Mouse (Mus musculus) liver, adult 2 months (tissue): ENCODE measurements around the gene Nop9. TPM values are rescaled to one million over a fixed set of nuclear protein-coding genes. Genes with fewer than 3 reads are reported as not detected.

ENCODE experiments used
- DNase-seq: peaks from one replicate; pipeline ENCODE4 v3.0.0-alpha.2; 2011; ENCODE audit warnings: low read depth, low spot score; ENCODE audit errors: extremely low read depth
- H3K27ac ChIP-seq: fragments of 200-500 bp; replicated peaks from 2 replicates; pipeline ENCODE4 v1.5.1; 2012; ENCODE audit warnings: low read depth, mild to moderate bottlenecking, control low read depth, inconsistent platforms, low read length; ENCODE audit not compliant: insufficient read depth
- H3K27me3 ChIP-seq: fragments of 200-500 bp; 2 replicates; pipeline ENCODE4 v1.6.1; 2012; ENCODE audit warnings: mild to moderate bottlenecking, moderate library complexity, low read length, inconsistent platforms; ENCODE audit not compliant: control insufficient read depth, insufficient read depth
- H3K36me3 ChIP-seq: fragments of 200-500 bp; 2 replicates; pipeline ENCODE4 v1.6.1; 2012; ENCODE audit warnings: low read length, inconsistent platforms; ENCODE audit not compliant: control insufficient read depth, insufficient read depth
- H3K4me1 ChIP-seq: fragments of 200-500 bp; 2 replicates; pipeline ENCODE4 v1.6.1; 2011; ENCODE audit warnings: low read length; ENCODE audit not compliant: control insufficient read depth, insufficient read depth
- H3K4me3 ChIP-seq: fragments of 200-500 bp; 2 replicates; pipeline ENCODE4 v1.5.1; 2011; ENCODE audit warnings: low read depth, mild to moderate bottlenecking, control low read depth, low read length, moderate library complexity; ENCODE audit not compliant: insufficient read depth
- H3K79me2 ChIP-seq: fragments of 200-500 bp; 2 replicates; pipeline ENCODE4 v1.6.1; 2012; ENCODE audit warnings: inconsistent platforms, mild to moderate bottlenecking, low read length, moderate library complexity; ENCODE audit not compliant: control insufficient read depth, insufficient read depth
- H3K9ac ChIP-seq: fragments of 200-500 bp; 2 replicates; pipeline ENCODE4 v1.6.1; 2012; ENCODE audit warnings: low read depth, mild to moderate bottlenecking, control low read depth, inconsistent platforms, low read length
- CTCF ChIP-seq: fragments of 200-500 bp; IDR thresholded peaks from 2 replicates; pipeline ENCODE4 v1.5.1; 2011; ENCODE audit warnings: low read depth, low read length, control low read depth
- POLR2A ChIP-seq: fragments of 200-500 bp; IDR thresholded peaks from 2 replicates; pipeline ENCODE4 v1.6.1; 2011; ENCODE audit warnings: low read length, control low read depth; ENCODE audit not compliant: insufficient read depth; ENCODE audit errors: extremely low read depth
- WGBS: fragments of 180-500 bp; shearing (Covaris S2); methylation state at CpG from one replicate; pipeline ENCODE4 v1.1.7; 2018; 5-methylcytosine and 5-hydroxymethylcytosine counted together
- polyA plus RNA-seq: library from polyadenylated mRNA; depleted of rRNA; stranded (reverse); fragments of >200 nt; gene quantifications from 2 replicates; pipeline ENCODE4 v1.2.3, GENCODE M21; 2012; rRNA removed
- total RNA-seq: library from RNA; depleted of rRNA; stranded (reverse); fragments of >200 nt; gene quantifications from 2 replicates; pipeline ENCODE4 v1.2.3, GENCODE M21; 2014; rRNA removed

The Nop9 gene
- total and polyA plus RNA-seq, 2 experiments: 13.0 to 15.1 TPM

DNA sequence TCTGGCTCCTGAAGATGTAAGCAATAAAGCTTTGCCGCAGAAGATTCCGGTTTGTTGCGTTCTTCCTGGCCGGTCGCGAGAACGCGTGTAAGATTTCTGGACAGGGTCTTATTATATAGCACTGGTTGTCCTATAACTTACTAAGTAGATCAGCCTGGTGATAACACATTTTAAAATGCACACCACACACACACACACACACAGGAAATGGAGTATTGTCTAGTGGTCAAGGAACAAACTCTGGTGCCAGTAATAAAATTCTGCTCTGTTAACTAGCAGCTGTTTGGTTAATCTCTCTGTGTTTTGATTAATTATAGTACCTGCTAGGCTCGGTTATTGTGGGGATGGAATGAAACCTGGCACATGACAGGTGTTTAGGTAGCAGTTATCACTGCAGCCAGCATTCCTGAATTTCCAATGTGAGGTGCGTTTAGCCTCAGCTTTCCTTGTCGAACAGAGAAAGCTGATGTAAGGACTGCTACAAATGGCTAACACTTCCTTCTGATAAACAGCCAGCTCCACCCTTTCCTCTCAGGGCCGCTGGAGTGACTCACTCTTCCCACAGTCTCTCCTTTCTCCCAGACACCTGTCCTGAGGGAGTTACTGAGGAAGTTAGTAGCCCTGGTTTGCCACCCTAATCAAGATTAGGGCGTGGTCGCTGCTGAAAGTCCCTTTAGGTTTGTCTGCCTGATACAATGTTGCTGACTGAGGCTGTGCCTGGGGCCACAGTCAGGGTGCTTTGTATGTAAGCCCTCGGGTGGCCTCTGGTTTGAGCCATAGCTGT lies 50.1 kb downstream of the Nop9 start:
- no peaks in the 10 kb centered on the region for H3K36me3 ChIP-seq
- H3K27me3 ChIP-seq: no peaks in the 10 kb centered on the region
- no peak for DNase-seq
- no peaks in the 10 kb centered on the region for H3K4me1 ChIP-seq
- no peak overlapping the region for H3K27ac ChIP-seq
- no peak overlapping the region for H3K9ac ChIP-seq
- H3K79me2 ChIP-seq: no peaks in the 10 kb centered on the region
- TF ChIP-seq CTCF (no peak), POLR2A (no peak)
- H3K4me3 ChIP-seq: no peak overlapping the region
- 79% methylated on average over 15 of the region's 15 CpGs for WGBS

Other genes with a start within 250 kb of the Nop9 start
Only the 30 nearest of the 35 such genes appear.
- 305 and 330 TPM in 2 replicates for gene Dcaf11, start 185.7 kb upstream of the Nop9 start, total RNA-seq
- gene Dcaf11, start 185.7 kb upstream of the Nop9 start, polyA plus RNA-seq: 263 and 363 TPM in 2 replicates
- gene A730061H03Rik, start 185.3 kb upstream of the Nop9 start, total RNA-seq: not detected in 2 replicates
- gene A730061H03Rik, start 185.3 kb upstream of the Nop9 start, polyA plus RNA-seq: 0.42 and 0.62 TPM in 2 replicates
- gene Fitm1, start 170.1 kb upstream of the Nop9 start, total RNA-seq: 3.8 and 7.5 TPM in 2 replicates
- 45.7 and 60.2 TPM in 2 replicates for gene Fitm1, start 170.1 kb upstream of the Nop9 start, polyA plus RNA-seq
- gene Psme1, start 167.6 kb upstream of the Nop9 start, total RNA-seq: 78.5 and 94.2 TPM in 2 replicates
- gene Psme1, start 167.6 kb upstream of the Nop9 start, polyA plus RNA-seq: 46.9 and 59.9 TPM in 2 replicates
- gene Emc9, start 160.4 kb upstream of the Nop9 start, total RNA-seq: 32.7 and 36.1 TPM in 2 replicates
- gene Emc9, start 160.4 kb upstream of the Nop9 start, polyA plus RNA-seq: 46.8 and 57.2 TPM in 2 replicates
- gene Psme2, start 154.6 kb upstream of the Nop9 start, total RNA-seq: 110 and 142 TPM in 2 replicates
- gene Psme2, start 154.6 kb upstream of the Nop9 start, polyA plus RNA-seq: 55.9 and 56.9 TPM in 2 replicates
- 4.9 and 8.0 TPM in 2 replicates for gene Rnf31, start 154.0 kb upstream of the Nop9 start, total RNA-seq
- gene Rnf31, start 154.0 kb upstream of the Nop9 start, polyA plus RNA-seq: 15.4 and 20.4 TPM in 2 replicates
- 21.1 and 24.2 TPM in 2 replicates for gene Irf9, start 142.1 kb upstream of the Nop9 start, total RNA-seq
- gene Irf9, start 142.1 kb upstream of the Nop9 start, polyA plus RNA-seq: 36.8 and 45.0 TPM in 2 replicates
- gene Rec8, start 127.7 kb upstream of the Nop9 start, total RNA-seq: 0.34 and 0.46 TPM in 2 replicates
- gene Rec8, start 127.7 kb upstream of the Nop9 start, polyA plus RNA-seq: 0.54 and 2.3 TPM in 2 replicates
- 16.8 and 32.6 TPM in 2 replicates for gene Ipo4, start 109.7 kb upstream of the Nop9 start, total RNA-seq
- 42.0 and 53.0 TPM in 2 replicates for gene Ipo4, start 109.7 kb upstream of the Nop9 start, polyA plus RNA-seq
- gene Gm49378, start 107.8 kb upstream of the Nop9 start, total RNA-seq: 1.1 and 2.1 TPM in 2 replicates
- gene Gm49378, start 107.8 kb upstream of the Nop9 start, polyA plus RNA-seq: 7.0 and 7.9 TPM in 2 replicates
- 46.5 and 62.0 TPM in 2 replicates for gene Tm9sf1, start 101.9 kb upstream of the Nop9 start, total RNA-seq
- 66.3 and 70.4 TPM in 2 replicates for gene Tm9sf1, start 101.9 kb upstream of the Nop9 start, polyA plus RNA-seq
- gene Tssk4, start 95.5 kb upstream of the Nop9 start, total RNA-seq: 0.09 and 0.47 TPM in 2 replicates
- 0.18 and 0.24 TPM in 2 replicates for gene Tssk4, start 95.5 kb upstream of the Nop9 start, polyA plus RNA-seq
- gene Mdp1, start 85.2 kb upstream of the Nop9 start, total RNA-seq: 10.1 and 10.3 TPM in 2 replicates
- gene Mdp1, start 85.2 kb upstream of the Nop9 start, polyA plus RNA-seq: 9.8 and 10.5 TPM in 2 replicates
- gene Gmpr2, start 73.8 kb upstream of the Nop9 start, total RNA-seq: 13.1 and 14.9 TPM in 2 replicates
- 9.9 and 11.6 TPM in 2 replicates for gene Gmpr2, start 73.8 kb upstream of the Nop9 start, polyA plus RNA-seq
- gene Nedd8, start 73.6 kb upstream of the Nop9 start, total RNA-seq: 94.7 and 99.4 TPM in 2 replicates
- gene Nedd8, start 73.6 kb upstream of the Nop9 start, polyA plus RNA-seq: 209 and 225 TPM in 2 replicates
- 7.7 and 8.5 TPM in 2 replicates for gene Tinf2, start 63.9 kb upstream of the Nop9 start, total RNA-seq
- 8.1 and 8.2 TPM in 2 replicates for gene Tinf2, start 63.9 kb upstream of the Nop9 start, polyA plus RNA-seq
- 7.9 and 8.4 TPM in 2 replicates for gene Tgm1, start 31.8 kb upstream of the Nop9 start, total RNA-seq
- gene Tgm1, start 31.8 kb upstream of the Nop9 start, polyA plus RNA-seq: 22.8 and 24.2 TPM in 2 replicates
- 28.7 and 31.5 TPM in 2 replicates for gene Rabggta, start 23.4 kb upstream of the Nop9 start, total RNA-seq
- 64.0 and 65.1 TPM in 2 replicates for gene Rabggta, start 23.4 kb upstream of the Nop9 start, polyA plus RNA-seq
- 109 and 140 TPM in 2 replicates for gene Dhrs1, start within 50 bp of the Nop9 start, total RNA-seq
- 263 and 286 TPM in 2 replicates for gene Dhrs1, start within 50 bp of the Nop9 start, polyA plus RNA-seq
- 101 and 128 TPM in 2 replicates for gene Cideb, start 12.8 kb downstream of the Nop9 start, total RNA-seq
- gene Cideb, start 12.8 kb downstream of the Nop9 start, polyA plus RNA-seq: 483 and 586 TPM in 2 replicates
- gene Ltb4r2, start 15.7 kb downstream of the Nop9 start, total RNA-seq: 0.74 and 0.94 TPM in 2 replicates
- 1.9 and 2.6 TPM in 2 replicates for gene Ltb4r2, start 15.7 kb downstream of the Nop9 start, polyA plus RNA-seq
- gene Ltb4r1, start 20.3 kb downstream of the Nop9 start, total RNA-seq: 0.28 and 0.34 TPM in 2 replicates
- 0.80 and 1.4 TPM in 2 replicates for gene Ltb4r1, start 20.3 kb downstream of the Nop9 start, polyA plus RNA-seq
- 2.4 and 3.6 TPM in 2 replicates for gene Adcy4, start 38.4 kb downstream of the Nop9 start, total RNA-seq
- gene Adcy4, start 38.4 kb downstream of the Nop9 start, polyA plus RNA-seq: 3.3 and 4.5 TPM in 2 replicates
- gene Ripk3, start 43.2 kb downstream of the Nop9 start, total RNA-seq: 0.94 and 1.8 TPM in 2 replicates
- gene Ripk3, start 43.2 kb downstream of the Nop9 start, polyA plus RNA-seq: 1.4 and 4.0 TPM in 2 replicates
- 0.18 and 0.60 TPM in 2 replicates for gene Nfatc4, start 77.5 kb downstream of the Nop9 start, total RNA-seq
- gene Nfatc4, start 77.5 kb downstream of the Nop9 start, polyA plus RNA-seq: 0.30 and 0.43 TPM in 2 replicates
- 0.65 and 0.81 TPM in 2 replicates for gene Nynrin, start 108.3 kb downstream of the Nop9 start, total RNA-seq
- gene Nynrin, start 108.3 kb downstream of the Nop9 start, polyA plus RNA-seq: 0.66 and 0.71 TPM in 2 replicates
- gene Cbln3, start 138.7 kb downstream of the Nop9 start, total RNA-seq: 0.18 and 0.34 TPM in 2 replicates
- gene Cbln3, start 138.7 kb downstream of the Nop9 start, polyA plus RNA-seq: 0.49 and 0.64 TPM in 2 replicates
- 29.8 and 32.5 TPM in 2 replicates for gene Khnyn, start 139.3 kb downstream of the Nop9 start, total RNA-seq
- gene Khnyn, start 139.3 kb downstream of the Nop9 start, polyA plus RNA-seq: 13.3 and 15.4 TPM in 2 replicates
- gene Sdr39u1, start 154.6 kb downstream of the Nop9 start, total RNA-seq: 7.0 and 10.4 TPM in 2 replicates
- gene Sdr39u1, start 154.6 kb downstream of the Nop9 start, polyA plus RNA-seq: 13.4 and 16.1 TPM in 2 replicates